Mouse (Mus musculus): ENCODE results near the gene Tbc1d8.

DNA sequence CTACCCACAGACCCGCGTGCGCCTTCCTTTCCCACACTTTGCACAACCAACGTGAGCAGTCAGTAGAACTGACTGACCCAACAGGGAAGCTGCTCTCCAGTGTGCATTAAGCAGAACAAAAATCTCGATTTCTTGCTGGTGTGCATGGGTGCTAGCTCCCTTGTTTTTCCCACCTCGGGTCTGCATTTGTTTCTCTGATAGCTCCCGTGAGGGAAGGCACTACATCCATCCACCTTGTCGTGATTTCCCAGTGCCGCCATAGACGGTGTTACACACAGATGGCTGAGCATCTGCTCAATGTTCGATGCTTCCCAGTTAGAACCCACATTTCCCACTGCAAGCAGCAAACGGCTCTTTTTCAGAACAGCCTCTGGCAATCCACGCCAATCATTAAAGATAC is 16.5 kb downstream of the Tbc1d8 start:
- TF ChIP-seq POLR2A (IDR thresholded peaks at IDR 0.05; ENCODE audit: borderline replicate concordance, extremely low read depth, low read depth, low read length) (no peak), CTCF (IDR thresholded peaks at IDR 0.05; ENCODE audit: insufficient read depth, low read length) (no peak)

Measured in lung, adult 2 months (tissue).